Mouse (Mus musculus): ENCODE measurements around the gene Ablim2. TPM values are rescaled to one million over a fixed set of nuclear protein-coding genes. Genes with fewer than 3 reads are reported as not detected.

Gene Ablim2
- total and polyA plus RNA-seq, 2 experiments from 2014 or later = 30.0 to 44.6 TPM

GRCm38 (mm10) chr5:35898114-35898513 lies 140.4 kb downstream of the Ablim2 start:
- no peak for DNase-seq (ENCODE audit: low spot score)
- Histone ChIP-seq H3K9me3 (ENCODE audit: low read length) (no peaks in the 10 kb centered on the region), H3K4me3 (ENCODE audit: low read length) (no peak overlapping the region), H3K27me3 (ENCODE audit: insufficient read depth, low read length) (no peaks in the 10 kb centered on the region), H3K36me3 (ENCODE audit: insufficient read depth, low read length) (no peaks in the 10 kb centered on the region), H3K4me1 (ENCODE audit: insufficient read depth, low read length) (peaks cover 39% of the 10 kb centered on the region), H3K4me2 (ENCODE audit: low read depth, low read length) (no peak overlapping the region), H3K9ac (replicated peaks; ENCODE audit: low read length) (no peak overlapping the region), H3K27ac (no peak overlapping the region)
- TF ChIP-seq CTCF (IDR thresholded peaks at IDR 0.05; ENCODE audit: low read depth) = no peak
- no peak for ATAC-seq
- 41% methylated on average over 4 of the region's 4 CpGs for WGBS

GRCm38 (mm10) chr5:35898994-35899393 lies 141.3 kb downstream of the Ablim2 start:
- Histone ChIP-seq H3K4me3 (ENCODE audit: low read length) (no peak overlapping the region), H3K4me2 (ENCODE audit: low read depth, low read length) (no peak overlapping the region), H3K4me1 (ENCODE audit: insufficient read depth, low read length) (peaks cover 41% of the 10 kb centered on the region), H3K9me3 (ENCODE audit: low read length) (no peaks in the 10 kb centered on the region), H3K9ac (replicated peaks; ENCODE audit: low read length) (no peak overlapping the region), H3K36me3 (ENCODE audit: insufficient read depth, low read length) (no peaks in the 10 kb centered on the region), H3K27me3 (ENCODE audit: insufficient read depth, low read length) (no peaks in the 10 kb centered on the region), H3K27ac (no peak overlapping the region)
- WGBS = 81% methylated on average over 3 of the region's 3 CpGs
- no peak for TF ChIP-seq CTCF (IDR thresholded peaks at IDR 0.05; ENCODE audit: low read depth)
- no peak for DNase-seq (ENCODE audit: low spot score)
- ATAC-seq = no peak

GRCm38 (mm10) chr5:35900401-35901225 lies 142.9 kb downstream of the Ablim2 start:
- no peak for TF ChIP-seq CTCF (IDR thresholded peaks at IDR 0.05; ENCODE audit: low read depth)
- 26% methylated on average over 10 of the region's 10 CpGs for WGBS
- no peak for ATAC-seq
- no peak for DNase-seq (ENCODE audit: low spot score)
- no peak overlapping the region; the same call in 1 of the 2 replicates for H3K27ac ChIP-seq
- no peak overlapping the region for H3K4me2 ChIP-seq (ENCODE audit: low read depth, low read length)
- H3K36me3 ChIP-seq (ENCODE audit: insufficient read depth, low read length) = no peaks in the 10 kb centered on the region
- H3K9me3 ChIP-seq (ENCODE audit: low read length) = no peaks in the 10 kb centered on the region
- H3K9ac ChIP-seq (replicated peaks; ENCODE audit: low read length) = no peak overlapping the region
- peaks cover 38% of the 10 kb centered on the region for H3K4me1 ChIP-seq (ENCODE audit: insufficient read depth, low read length)
- no peak overlapping the region for H3K4me3 ChIP-seq (ENCODE audit: low read length)
- no peaks in the 10 kb centered on the region for H3K27me3 ChIP-seq (ENCODE audit: insufficient read depth, low read length)

- TF ChIP-seq CTCF (IDR thresholded peaks at IDR 0.05; ENCODE audit: low read depth) = no peak
- H3K4me1 ChIP-seq (ENCODE audit: insufficient read depth, low read length) = peaks cover 31% of the 10 kb centered on the region
- no peaks in the 10 kb centered on the region for H3K9me3 ChIP-seq (ENCODE audit: low read length)
- H3K36me3 ChIP-seq (ENCODE audit: insufficient read depth, low read length) = no peaks in the 10 kb centered on the region
- WGBS = 53% methylated on average over 12 of the region's 12 CpGs
- DNase-seq (ENCODE audit: low spot score) = no peak
- no peak overlapping the region for H3K4me3 ChIP-seq (ENCODE audit: low read length)
- no peak for ATAC-seq
- no peak overlapping the region; the same call in 1 of the 2 replicates for H3K27ac ChIP-seq
- no peak overlapping the region for H3K4me2 ChIP-seq (ENCODE audit: low read depth, low read length)
- H3K27me3 ChIP-seq (ENCODE audit: insufficient read depth, low read length) = no peaks in the 10 kb centered on the region
- H3K9ac ChIP-seq (replicated peaks; ENCODE audit: low read length) = no peak overlapping the region
These were observed 143.6 kb downstream of the Ablim2 start for GRCm38 (mm10) chr5:35901226-35901809.

GRCm38 (mm10) chr5:35903456-35903855 lies 145.8 kb downstream of the Ablim2 start:
- WGBS = 64% methylated on average over 8 of the region's 8 CpGs
- Histone ChIP-seq H3K36me3 (ENCODE audit: insufficient read depth, low read length) (no peaks in the 10 kb centered on the region), H3K4me1 (ENCODE audit: insufficient read depth, low read length) (peaks cover 36% of the 10 kb centered on the region), H3K9ac (replicated peaks; ENCODE audit: low read length) (no peak overlapping the region), H3K9me3 (ENCODE audit: low read length) (no peaks in the 10 kb centered on the region), H3K27me3 (ENCODE audit: insufficient read depth, low read length) (no peaks in the 10 kb centered on the region), H3K27ac (no peak overlapping the region), H3K4me3 (ENCODE audit: low read length) (no peak overlapping the region), H3K4me2 (ENCODE audit: low read depth, low read length) (no peak overlapping the region)
- DNase-seq (ENCODE audit: low spot score) (no peak), ATAC-seq (no peak)
- 0 out of 2 replicates have a peak, but pooled peaks have one; percentile 8 for TF ChIP-seq CTCF (IDR thresholded peaks at IDR 0.05; ENCODE audit: low read depth)

GRCm38 (mm10) chr5:35905283-35905682 lies 147.6 kb downstream of the Ablim2 start:
- Histone ChIP-seq H3K36me3 (ENCODE audit: insufficient read depth, low read length) (no peaks in the 10 kb centered on the region), H3K4me2 (ENCODE audit: low read depth, low read length) (no peak overlapping the region), H3K27me3 (ENCODE audit: insufficient read depth, low read length) (no peaks in the 10 kb centered on the region), H3K4me1 (ENCODE audit: insufficient read depth, low read length) (peaks cover 46% of the 10 kb centered on the region), H3K9me3 (ENCODE audit: low read length) (no peaks in the 10 kb centered on the region), H3K4me3 (ENCODE audit: low read length) (no peak overlapping the region), H3K9ac (replicated peaks; ENCODE audit: low read length) (no peak overlapping the region), H3K27ac (peak overlapping the region; percentile 4; the same call in 1 of the 2 replicates)
- TF ChIP-seq CTCF (IDR thresholded peaks at IDR 0.05; ENCODE audit: low read depth) = no peak
- DNase-seq (ENCODE audit: low spot score) = no peak
- 39% methylated on average over 8 of the region's 8 CpGs for WGBS
- ATAC-seq = no peak

- H3K36me3 ChIP-seq (ENCODE audit: insufficient read depth, low read length) = no peaks in the 10 kb centered on the region
- no peak for ATAC-seq
These were observed 149.4 kb downstream of the Ablim2 start for GRCm38 (mm10) chr5:35907090-35907489.

More at GRCm38 (mm10) chr5:35907090-35907489, 149.4 kb downstream of the Ablim2 start:
- Histone ChIP-seq H3K27ac (no peak overlapping the region), H3K4me3 (ENCODE audit: low read length) (no peak overlapping the region), H3K9ac (replicated peaks; ENCODE audit: low read length) (no peak overlapping the region), H3K4me1 (ENCODE audit: insufficient read depth, low read length) (peaks cover 38% of the 10 kb centered on the region), H3K4me2 (ENCODE audit: low read depth, low read length) (no peak overlapping the region), H3K27me3 (ENCODE audit: insufficient read depth, low read length) (no peaks in the 10 kb centered on the region), H3K9me3 (ENCODE audit: low read length) (no peaks in the 10 kb centered on the region)
- TF ChIP-seq CTCF (IDR thresholded peaks at IDR 0.05; ENCODE audit: low read depth) = no peak
- DNase-seq (ENCODE audit: low spot score) = no peak
- WGBS = 69% methylated on average over 4 of the region's 4 CpGs

Measured in hindbrain, postnatal 0 days (tissue).